Comparison of ENCODE assay signal across 8 mouse cellular contexts in genomic region chr6:120463086-120463871, GRCm38 (mm10). TPM values are rescaled to one million over a fixed set of nuclear protein-coding genes. Genes with fewer than 3 reads are reported as not detected.
DNase-seq lines count a peak whose midpoint lies in the region; ATAC-seq lines count a peak whose summit lies in the region.

TSS of gene Il17ra (plus strand) at chr6:120463247.

- peaks cover 50% of the 10 kb centered on the region for H3K27me3 ChIP-seq in neural tube, embryonic 13.5 days

- ATAC-seq in neural tube, embryonic 13.5 days (ENCODE audit: low read depth), result peak; percentile 76

- peak within 1 kb of the TSS; percentile 63 for H3K4me3 ChIP-seq in neural tube, embryonic 13.5 days

- H3K36me3 ChIP-seq in neural tube, embryonic 13.5 days, result no peaks in the 10 kb centered on the region

- H3K4me1 ChIP-seq in neural tube, embryonic 13.5 days (replicated peaks), result peaks cover 22% of the 10 kb centered on the region

- peak; percentile 54 for DNase-seq in 3T3-L1 (ENCODE audit: low read depth, low spot score)
- peak; percentile 83 for DNase-seq in NIH3T3 (ENCODE audit: low read depth)
- peak; percentile 74 for DNase-seq in embryo, embryonic 10.5 days (ENCODE audit: low spot score)
- DNase-seq in heart, adult 18-20 months, result peak; percentile 79 to 80
- DNase-seq in kidney, adult 18-20 months, result peak; percentile 90
- peak; percentile 85 to 88 for DNase-seq in lung, adult 18-20 months
- DNase-seq in thymus, adult 18-20 months, result peak; percentile 85 to 86

- H3K4me2 ChIP-seq in neural tube, embryonic 13.5 days, result peak within 1 kb of the TSS; percentile 65

- under 1% methylated on average over 89 of the region's 90 CpGs for WGBS in neural tube, embryonic 13.5 days

- H3K9ac ChIP-seq in neural tube, embryonic 13.5 days, result peak within 1 kb of the TSS; percentile 77

- no peak within 1 kb of the TSS for H3K27ac ChIP-seq in neural tube, embryonic 13.5 days (replicated peaks)

- no peaks in the 10 kb centered on the region for H3K9me3 ChIP-seq in neural tube, embryonic 13.5 days

RNA-seq across cellular contexts. Expression of gene Il17ra, which starts in this region (rescaled TPM):
- total RNA-seq in heart, adult 18-20 months (2021), result 1 to 10 TPM; 2.3 to 3.0 TPM
- polyA plus RNA-seq in neural tube, embryonic 13.5 days (2015; fragmentation: Nextera tagmentation; extraction: Ambion mirVana), result 9.5 and 10.7 TPM in 2 replicates
